Mouse (Mus musculus) skeletal muscle tissue, adult 2 months (tissue): ENCODE measurements around the gene Mycbp2.
A peak's percentile ranks its signal among the peaks of the same experiment; 100 is the strongest.

ENCODE experiments used
- DNase-seq: peaks from one replicate; pipeline ENCODE4 v3.0.0-alpha.2; 2012; ENCODE audit warnings: low read depth, low spot score

Gene Mycbp2

GRCm38 (mm10) chr14:103102731-103103335 is 243.8 kb downstream of the Mycbp2 start:
- DNase-seq, result no peak

DNA sequence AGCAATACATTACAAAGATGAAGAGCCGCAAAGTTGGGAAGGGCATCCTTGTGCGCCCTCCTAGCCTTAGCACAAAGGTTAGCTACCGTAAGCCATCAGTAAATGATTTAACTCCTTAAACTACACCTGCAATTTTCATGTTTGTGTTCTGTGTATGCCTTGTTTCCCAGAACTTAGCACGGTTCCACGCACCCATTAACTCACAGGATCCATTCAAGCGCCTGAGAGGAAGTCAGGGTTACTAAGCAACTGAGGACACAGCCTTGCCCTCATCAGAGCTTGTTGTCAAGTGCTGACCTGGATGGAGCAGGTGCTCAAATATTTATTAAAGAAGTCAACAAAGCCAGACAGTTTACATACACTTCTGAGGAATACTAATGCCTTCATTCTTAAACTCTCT is 244.4 kb downstream of the Mycbp2 start:
- DNase-seq, result no peak

GRCm38 (mm10) chr14:103101171-103101570 is 245.4 kb downstream of the Mycbp2 start:
- DNase-seq, result no peak

DNA sequence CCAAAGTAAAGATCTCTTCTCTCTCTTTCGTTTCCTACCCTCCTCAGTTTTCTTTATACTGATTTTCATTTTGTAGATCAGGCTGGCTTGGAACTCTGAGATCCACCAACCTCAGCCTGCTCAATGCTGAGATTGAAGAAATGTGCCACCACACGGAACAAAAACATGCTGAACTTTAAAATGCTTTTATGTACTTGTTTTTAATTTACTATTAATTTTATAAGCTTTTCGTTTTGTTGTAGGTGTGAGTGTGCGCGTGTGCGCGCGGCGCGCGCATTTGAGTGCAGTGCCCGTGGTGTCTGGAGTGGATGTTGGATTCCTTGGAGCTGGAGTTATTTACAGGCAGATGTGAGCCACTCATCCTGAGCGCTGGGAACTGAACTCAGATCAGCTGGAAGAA is 246.3 kb downstream of the Mycbp2 start:
- DNase-seq, result no peak

GRCm38 (mm10) chr14:103099238-103099933 is 247.2 kb downstream of the Mycbp2 start, which contains the start of gene Fbxl3:
Gene Fbxl3, minus strand, starts transcription at chr14:103099566.
- peak; percentile 97 for DNase-seq

DNA sequence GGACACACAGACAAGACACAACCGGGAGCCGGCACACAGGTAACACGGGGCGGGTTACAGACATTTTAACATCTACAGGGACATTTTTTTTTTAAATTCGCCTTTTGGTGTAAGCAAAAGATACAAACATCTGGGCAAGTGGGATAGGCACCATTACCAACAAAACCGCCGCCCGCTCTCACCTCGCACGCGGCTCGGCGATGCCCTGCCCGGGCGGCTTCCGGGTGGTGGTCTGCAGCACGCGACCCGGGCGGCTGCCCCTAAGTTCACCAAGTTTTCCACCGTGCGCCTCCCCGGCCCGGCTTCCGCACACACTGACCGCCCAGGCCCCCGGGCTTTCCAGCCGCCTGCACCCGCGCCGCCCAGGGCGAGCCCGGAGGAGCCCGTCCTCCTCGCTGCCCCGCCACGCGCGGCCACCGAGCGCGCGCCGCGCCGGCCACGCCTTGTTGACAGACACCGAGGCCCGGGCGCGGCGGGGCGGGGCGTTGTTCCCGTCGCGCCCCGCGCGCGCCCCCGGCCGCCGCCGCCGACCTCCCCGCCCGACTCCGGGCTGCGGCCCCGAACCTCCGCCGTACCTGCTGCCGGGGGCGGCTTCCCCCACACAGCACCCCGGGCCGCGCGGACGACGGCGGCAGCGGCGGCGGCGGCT is 247.9 kb downstream of the Mycbp2 start:
- DNase-seq, result peak; percentile 76

GRCm38 (mm10) chr14:103098213-103098586 is 248.4 kb downstream of the Mycbp2 start:
- DNase-seq, result no peak

- no peak for DNase-seq
Measured at GRCm38 (mm10) chr14:103096621-103097020, 250.0 kb downstream of the Mycbp2 start.

DNA sequence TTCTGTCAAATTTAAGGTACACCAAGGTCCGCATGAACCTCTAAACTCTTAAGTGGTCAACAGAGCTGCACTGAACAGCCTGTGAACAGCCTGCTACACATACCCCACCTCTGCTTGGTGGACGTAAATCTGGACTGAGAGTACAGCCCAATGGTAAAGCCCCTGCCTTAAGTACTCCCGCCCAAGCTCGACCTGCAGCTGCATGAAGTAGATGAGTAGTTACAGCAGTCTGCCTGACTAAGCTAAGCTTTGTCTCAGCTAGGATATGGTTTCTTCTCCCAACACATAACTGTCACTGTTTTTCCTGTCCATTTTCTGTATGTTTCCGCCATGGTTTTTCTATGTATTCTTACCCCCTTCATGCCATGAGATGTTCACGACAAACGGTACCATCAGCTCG is 250.8 kb downstream of the Mycbp2 start:
- DNase-seq, result no peak

DNA sequence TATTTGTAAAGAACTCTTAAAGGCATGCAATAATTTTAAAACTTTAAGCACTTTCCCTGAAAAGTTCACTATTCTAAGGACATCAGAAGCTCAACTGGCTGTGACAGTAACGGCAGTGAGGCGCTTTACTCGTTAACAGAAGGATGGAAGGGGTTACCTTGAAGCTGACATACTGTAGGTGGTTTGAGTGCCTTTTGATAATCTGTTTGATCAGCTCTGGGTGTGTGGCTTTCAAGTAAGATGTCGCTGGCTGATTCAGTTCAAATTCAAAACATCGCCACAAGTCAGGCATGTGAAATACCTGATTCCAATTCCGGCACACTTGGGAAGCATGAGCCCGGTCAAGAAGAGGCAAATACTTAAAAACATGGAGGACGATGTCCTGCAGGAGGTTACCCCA is 251.6 kb downstream of the Mycbp2 start:
- DNase-seq, result no peak

DNA sequence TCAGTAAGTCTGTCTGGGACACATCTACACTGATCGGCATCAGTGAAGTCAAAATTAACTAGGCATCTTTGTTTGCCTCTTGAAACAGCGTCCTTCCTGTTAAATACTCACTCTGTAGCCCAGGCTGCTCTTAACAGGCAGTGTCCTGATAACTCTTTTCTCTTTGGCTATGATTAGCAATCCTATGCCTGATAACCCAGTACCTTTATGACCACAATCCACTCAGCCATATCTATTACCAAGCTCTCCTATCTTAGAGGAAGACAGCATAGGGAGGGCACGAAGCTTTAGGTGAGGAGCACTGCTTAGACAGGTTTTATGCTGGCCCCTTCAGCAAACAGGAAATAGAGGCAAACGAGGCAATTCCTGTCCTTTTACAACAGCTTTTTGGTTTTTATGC is 252.9 kb downstream of the Mycbp2 start:
- DNase-seq, result no peak

- no peak for DNase-seq
Measured at GRCm38 (mm10) chr14:103093236-103093635, 253.4 kb downstream of the Mycbp2 start.

DNA sequence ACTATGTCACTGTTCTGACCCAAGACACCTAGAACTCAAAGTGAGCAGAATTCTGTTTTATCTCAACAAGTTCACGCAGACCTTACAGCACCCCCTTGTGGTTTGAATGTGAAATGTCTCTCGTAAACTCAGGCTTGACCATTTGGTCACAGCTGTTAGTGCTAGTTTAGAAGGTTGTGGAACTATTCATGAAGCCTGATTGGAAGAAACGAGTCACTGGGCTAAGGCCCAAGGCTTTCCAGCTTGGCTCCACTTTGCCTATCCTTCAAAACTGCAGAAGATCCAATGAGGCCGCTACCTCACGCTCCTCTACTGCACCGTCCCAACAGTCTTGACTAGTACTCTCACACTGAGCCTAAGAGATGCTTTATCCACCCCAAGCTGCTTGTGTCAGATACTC is 258.0 kb downstream of the Mycbp2 start:
- DNase-seq, result peak; percentile 42

GRCm38 (mm10) chr14:103087846-103088245 is 258.8 kb downstream of the Mycbp2 start:
- DNase-seq, result no peak

GRCm38 (mm10) chr14:103086671-103087324 is 259.8 kb downstream of the Mycbp2 start:
- DNase-seq, result no peak

- no peak for DNase-seq
Measured at GRCm38 (mm10) chr14:103085840-103086533, 260.6 kb downstream of the Mycbp2 start.

DNA sequence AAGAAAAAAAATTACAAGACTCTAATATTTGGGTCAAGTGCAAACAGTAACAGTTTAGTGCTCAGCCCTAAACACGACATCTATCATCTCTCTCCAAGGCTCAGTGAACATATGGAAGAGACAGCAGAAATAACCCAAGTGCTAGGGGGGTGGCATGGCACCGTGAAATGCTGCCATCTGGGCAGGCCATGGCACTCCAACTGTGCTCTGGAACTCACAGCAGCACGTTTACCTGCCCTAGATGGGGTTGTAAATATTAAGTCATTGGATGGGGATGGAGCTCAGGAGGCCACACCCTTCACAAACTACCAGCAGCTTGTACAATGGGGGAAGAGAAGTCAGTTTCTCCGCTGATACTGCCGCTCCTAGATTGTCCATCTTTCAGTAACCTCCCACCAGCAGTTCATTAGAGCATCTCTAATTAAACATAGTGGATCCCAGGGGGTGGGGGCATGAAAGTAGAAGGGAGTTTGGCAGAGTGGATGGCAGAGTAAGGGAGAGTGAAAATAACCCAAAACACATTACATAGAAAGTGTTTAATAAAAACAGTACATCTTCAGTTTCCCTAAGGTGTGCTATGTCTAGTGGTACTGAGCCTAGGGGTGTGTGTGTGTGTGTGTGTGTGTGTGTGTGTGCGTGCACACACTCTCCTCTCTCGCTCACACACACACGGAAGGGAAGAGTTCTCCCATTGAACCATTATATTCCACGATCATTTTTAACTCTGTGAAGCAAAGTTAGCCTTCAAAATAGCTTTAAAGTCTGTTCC is 267.2 kb downstream of the Mycbp2 start:
- no peak for DNase-seq

DNA sequence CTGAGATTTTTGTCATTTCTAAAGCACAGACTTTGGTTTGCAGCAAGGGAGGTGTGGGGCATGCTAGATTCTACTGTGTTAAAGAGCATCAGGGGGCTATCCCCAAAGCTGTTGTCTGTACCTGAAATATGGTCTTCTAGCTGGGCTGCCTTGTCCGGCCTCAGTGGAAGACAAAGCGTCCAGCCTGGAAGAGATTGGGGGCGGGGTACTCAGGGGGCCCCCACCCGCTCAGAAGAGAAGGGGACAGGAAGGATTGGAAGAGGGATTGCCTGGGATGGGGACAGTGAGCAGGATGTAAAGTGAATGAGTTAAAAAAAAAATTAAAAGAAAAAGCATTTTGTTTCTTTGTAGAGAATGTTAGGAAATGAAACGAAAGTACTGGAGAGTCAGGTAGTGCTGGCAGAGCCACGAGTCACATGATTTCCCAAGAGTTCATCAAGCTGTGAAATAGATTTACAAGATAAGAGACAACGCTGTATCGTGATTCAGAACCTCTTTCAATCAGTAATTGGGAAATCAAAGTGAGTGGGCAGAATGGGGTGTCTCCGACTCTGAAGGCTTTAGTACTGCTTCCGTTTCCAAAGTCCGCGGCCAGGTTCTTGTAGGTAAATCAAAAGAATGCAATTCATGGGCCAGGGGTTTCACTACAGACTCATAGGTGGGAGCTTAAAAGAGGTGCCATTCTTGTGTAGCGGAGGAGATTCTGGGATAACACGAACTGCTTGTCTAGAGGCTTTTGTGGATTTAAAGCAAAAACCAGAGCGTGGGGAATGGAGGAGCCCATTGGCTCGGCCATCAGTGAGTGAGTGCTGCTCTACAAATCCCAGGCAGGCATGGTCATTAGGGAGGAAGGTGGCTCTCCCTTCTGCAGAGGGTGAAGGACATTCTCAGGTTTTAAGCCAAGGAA is 268.4 kb downstream of the Mycbp2 start:
- DNase-seq, result no peak

- no peak for DNase-seq
Measured at GRCm38 (mm10) chr14:103077272-103078005, 269.2 kb downstream of the Mycbp2 start.
